Mouse (Mus musculus): ENCODE measurements around the gene Zc2hc1c. TPM values are rescaled to one million over a fixed set of nuclear protein-coding genes. Genes with fewer than 3 reads are reported as not detected.
A peak's percentile ranks its signal among the peaks of the same experiment; 100 is the strongest.

The Zc2hc1c gene
- polyA plus RNA-seq (2021): 3.9 TPM

- no peak for TF ChIP-seq CTCF (IDR thresholded peaks at IDR 0.05)
- DNase-seq (ENCODE audit: low read depth, low spot score) (no peak), ATAC-seq (peak; percentile 51)
- POLR2A ChIA-PET: interaction anchor here (1.2 kb wide), 1 partner anchor 12 kb away, joined by 4 read pairs; no protein-coding TSS in a partner anchor
- CTCF ChIA-PET: interaction anchor here (1.2 to 2.4 kb wide), 5 partner anchors 9 to 197 kb away, joined by 3 to 18 read pairs (median 4); no protein-coding TSS in a partner anchor
- H3K27me3 ChIP-seq: no peaks in the 10 kb centered on the region
- in situ Hi-C loops (cut with MboI; ENCODE audit: low pct_unique_long_range_greater_than_20kb): loop anchor here (5.0 kb wide), 2 partner anchors 56 to 116 kb away; no protein-coding TSS in a partner anchor
These were observed at the start of gene Zc2hc1c for GRCm38 (mm10) chr12:85288486-85289156. Gene Zc2hc1c (plus strand): TSS chr12:85288591.

GRCm38 (mm10) chr12:85252083-85252482 is 36.3 kb upstream of the Zc2hc1c start:
- H3K27me3 ChIP-seq: no peaks in the 10 kb centered on the region
- ATAC-seq: no peak
- TF ChIP-seq CTCF (IDR thresholded peaks at IDR 0.05): no peak
- POLR2A ChIA-PET: no interaction called here
- no peak for DNase-seq (ENCODE audit: low read depth, low spot score)
- in situ Hi-C loops (cut with MboI; ENCODE audit: low pct_unique_long_range_greater_than_20kb): no loop called here
- CTCF ChIA-PET: interaction anchor here (1.2 kb wide), 1 partner anchor 22 kb away, joined by 3 read pairs; no protein-coding TSS in a partner anchor

GRCm38 (mm10) chr12:85256074-85256751 is 32.2 kb upstream of the Zc2hc1c start:
- no peaks in the 10 kb centered on the region for H3K27me3 ChIP-seq
- ATAC-seq (no peak), DNase-seq (ENCODE audit: low read depth, low spot score) (no peak)
- in situ Hi-C loops (cut with MboI; ENCODE audit: low pct_unique_long_range_greater_than_20kb): no loop called here
- POLR2A ChIA-PET: no interaction called here
- no peak for TF ChIP-seq CTCF (IDR thresholded peaks at IDR 0.05)
- CTCF ChIA-PET: interaction anchor here (1.1 kb wide), 1 partner anchor 9 kb away, joined by 5 read pairs; no protein-coding TSS in a partner anchor

DNA sequence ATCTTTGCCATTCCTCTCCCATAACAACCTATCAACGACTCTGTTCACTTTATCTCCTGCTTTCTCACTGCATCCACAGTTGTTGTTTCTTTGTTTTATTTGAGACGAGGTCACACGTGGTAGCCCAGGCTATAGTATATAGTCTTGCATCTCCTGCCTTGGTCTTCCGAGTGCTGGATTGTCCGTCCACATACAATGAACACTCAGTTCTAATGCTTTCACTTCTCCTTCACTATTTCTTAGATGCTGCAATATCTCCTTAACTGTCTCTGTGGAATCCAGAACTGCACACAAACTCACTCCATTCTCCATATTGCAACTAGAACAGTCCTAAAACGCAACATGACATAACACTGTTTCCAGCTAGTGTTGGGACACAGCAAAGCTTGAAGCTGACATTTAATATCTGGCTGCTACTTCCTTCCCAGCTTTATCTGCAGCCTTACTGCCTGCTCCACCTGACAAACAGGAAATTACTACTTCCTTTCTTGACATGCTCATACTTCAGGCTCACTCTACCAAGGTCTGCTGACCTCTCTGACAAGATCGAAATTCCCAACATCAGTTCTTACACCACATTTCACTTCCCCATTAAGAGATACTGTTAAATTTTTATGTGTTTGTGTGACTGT is 31.3 kb upstream of the Zc2hc1c start:
- H3K27me3 ChIP-seq: no peaks in the 10 kb centered on the region
- ATAC-seq: no peak
- CTCF ChIA-PET: interaction anchor here (1.1 kb wide), 1 partner anchor 10 kb away, joined by 5 read pairs; no protein-coding TSS in a partner anchor
- no peak for TF ChIP-seq CTCF (IDR thresholded peaks at IDR 0.05)
- in situ Hi-C loops (cut with MboI; ENCODE audit: low pct_unique_long_range_greater_than_20kb): no loop called here
- POLR2A ChIA-PET: no interaction called here
- DNase-seq (ENCODE audit: low read depth, low spot score): no peak

GRCm38 (mm10) chr12:85262489-85262888 is 25.9 kb upstream of the Zc2hc1c start:
- DNase-seq (ENCODE audit: low read depth, low spot score) (no peak), ATAC-seq (no peak)
- H3K27me3 ChIP-seq: no peaks in the 10 kb centered on the region
- ChIA-PET CTCF (interaction anchor here (1.5 kb wide), 1 partner anchor 9 kb away, joined by 3 read pairs; no protein-coding TSS in a partner anchor), POLR2A (no interaction called here)
- in situ Hi-C loops (cut with MboI; ENCODE audit: low pct_unique_long_range_greater_than_20kb): no loop called here
- no peak for TF ChIP-seq CTCF (IDR thresholded peaks at IDR 0.05)

DNA sequence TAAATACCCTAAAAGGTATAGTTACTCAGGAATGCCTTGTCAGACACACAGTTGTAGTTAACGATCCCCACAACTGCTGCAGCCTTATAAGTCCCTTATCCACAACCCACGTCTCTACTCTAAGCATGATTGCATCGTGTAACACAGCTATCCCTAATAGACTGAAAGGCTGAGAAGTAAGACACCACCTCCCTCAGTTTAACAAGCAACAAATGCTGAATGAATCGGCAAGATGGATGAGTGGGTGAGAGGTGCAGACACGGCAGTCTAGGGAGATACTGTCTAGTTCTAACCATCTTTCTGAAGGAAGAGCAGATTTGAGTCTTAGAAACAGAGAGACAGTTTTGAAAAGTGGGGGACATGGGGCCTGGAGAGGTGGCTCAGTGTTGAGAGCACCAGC is 25.2 kb upstream of the Zc2hc1c start:
- H3K27me3 ChIP-seq: no peaks in the 10 kb centered on the region
- TF ChIP-seq CTCF (IDR thresholded peaks at IDR 0.05): no peak
- ATAC-seq: no peak
- POLR2A ChIA-PET: no interaction called here
- CTCF ChIA-PET: interaction anchor here (1.5 kb wide), 1 partner anchor 10 kb away, joined by 3 read pairs; no protein-coding TSS in a partner anchor
- DNase-seq (ENCODE audit: low read depth, low spot score): no peak
- in situ Hi-C loops (cut with MboI; ENCODE audit: low pct_unique_long_range_greater_than_20kb): no loop called here

- CTCF ChIA-PET: interaction anchor here (1.0 kb wide), 1 partner anchor 11 kb away, joined by 4 read pairs; no protein-coding TSS in a partner anchor
- DNase-seq (ENCODE audit: low read depth, low spot score) (no peak), ATAC-seq (no peak)
- no peaks in the 10 kb centered on the region for H3K27me3 ChIP-seq
- in situ Hi-C loops (cut with MboI; ENCODE audit: low pct_unique_long_range_greater_than_20kb): no loop called here
- POLR2A ChIA-PET: no interaction called here
- TF ChIP-seq CTCF (IDR thresholded peaks at IDR 0.05): no peak
These were observed 23.9 kb upstream of the Zc2hc1c start for GRCm38 (mm10) chr12:85264531-85264930.

DNA sequence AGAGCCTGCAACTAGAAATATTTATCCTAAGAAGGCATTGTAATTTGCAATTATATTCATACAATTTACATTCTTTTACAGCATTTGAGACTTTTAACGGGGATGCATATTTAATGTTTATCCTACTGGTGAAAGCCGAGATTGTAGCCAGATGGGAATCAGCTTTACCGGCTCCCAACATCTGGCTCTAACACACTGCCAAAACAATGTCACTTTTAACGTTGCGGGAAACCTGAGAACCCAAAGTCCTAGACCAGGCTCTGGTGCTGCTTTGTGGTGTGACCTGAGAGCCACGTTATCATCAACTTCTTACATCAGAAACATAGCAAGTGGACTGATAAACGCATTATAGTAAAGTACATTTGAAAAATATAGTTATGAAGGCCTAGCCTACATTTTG is 23.5 kb upstream of the Zc2hc1c start:
- ChIA-PET POLR2A (no interaction called here), CTCF (interaction anchor here (1.0 kb wide), 1 partner anchor 12 kb away, joined by 4 read pairs; no protein-coding TSS in a partner anchor)
- no peak for DNase-seq (ENCODE audit: low read depth, low spot score)
- in situ Hi-C loops (cut with MboI; ENCODE audit: low pct_unique_long_range_greater_than_20kb): no loop called here
- H3K27me3 ChIP-seq: no peaks in the 10 kb centered on the region
- ATAC-seq: no peak
- TF ChIP-seq CTCF (IDR thresholded peaks at IDR 0.05): no peak

DNA sequence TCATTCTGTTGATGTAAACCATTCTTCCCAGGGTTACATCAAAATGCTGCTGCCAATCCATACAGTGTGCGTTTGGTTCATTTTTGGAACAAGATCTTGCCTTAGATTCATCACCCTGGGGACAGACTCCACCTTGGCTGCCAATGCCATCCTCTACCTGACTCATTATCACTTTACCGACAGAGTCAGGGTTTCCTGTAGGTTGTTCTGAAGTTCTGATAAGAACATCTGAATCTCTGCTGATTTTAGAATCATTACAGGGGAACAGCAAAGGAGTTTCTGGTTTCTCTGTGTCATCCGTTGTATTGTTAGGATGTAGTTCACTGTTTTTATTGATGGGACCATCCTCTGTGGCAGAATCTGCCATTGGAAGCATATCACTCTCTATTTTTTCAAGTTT is 22.1 kb upstream of the Zc2hc1c start:
- in situ Hi-C loops (cut with MboI; ENCODE audit: low pct_unique_long_range_greater_than_20kb): no loop called here
- CTCF ChIA-PET: no interaction called here
- no peak for DNase-seq (ENCODE audit: low read depth, low spot score)
- POLR2A ChIA-PET: no interaction called here
- H3K27me3 ChIP-seq: no peaks in the 10 kb centered on the region
- ATAC-seq: no peak
- no peak for TF ChIP-seq CTCF (IDR thresholded peaks at IDR 0.05)

GRCm38 (mm10) chr12:85269821-85270220 is 18.6 kb upstream of the Zc2hc1c start:
- no peaks in the 10 kb centered on the region for H3K27me3 ChIP-seq
- CTCF ChIA-PET: no interaction called here
- POLR2A ChIA-PET: no interaction called here
- in situ Hi-C loops (cut with MboI; ENCODE audit: low pct_unique_long_range_greater_than_20kb): no loop called here
- DNase-seq (ENCODE audit: low read depth, low spot score): no peak
- no peak for ATAC-seq
- no peak for TF ChIP-seq CTCF (IDR thresholded peaks at IDR 0.05)

DNA sequence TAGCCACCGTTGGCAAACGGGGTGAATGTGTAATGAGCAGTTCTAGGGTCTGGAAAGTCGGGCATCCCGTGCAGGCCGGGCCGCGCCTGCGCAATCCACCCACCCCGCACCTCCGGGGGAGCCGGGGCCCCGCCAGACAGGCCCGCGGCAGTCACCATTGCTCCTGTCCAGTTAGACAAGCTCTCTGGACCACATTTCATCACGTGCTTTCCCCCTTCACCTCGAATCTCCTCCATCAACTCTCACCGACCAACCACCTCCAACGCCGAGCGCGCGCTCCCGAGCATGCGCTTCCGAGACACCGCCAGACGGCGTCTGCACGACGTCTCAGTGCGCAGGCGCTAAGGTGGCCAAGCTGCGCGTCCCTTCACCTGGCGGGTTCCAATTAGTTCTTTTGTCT is 18.1 kb upstream of the Zc2hc1c start, which contains the start of gene Mlh3:
TSS of gene Mlh3 (minus strand) at position 281 of the 400 bp plus-strand sequence.
- ATAC-seq (peak; percentile 31), DNase-seq (ENCODE audit: low read depth, low spot score) (no peak)
- H3K27me3 ChIP-seq: no peaks in the 10 kb centered on the region
- ChIA-PET CTCF (no interaction called here), POLR2A (no interaction called here)
- TF ChIP-seq CTCF (IDR thresholded peaks at IDR 0.05): no peak
- in situ Hi-C loops (cut with MboI; ENCODE audit: low pct_unique_long_range_greater_than_20kb): no loop called here

Data from Patski (cell line).